Mouse (Mus musculus) embryonic fibroblast, embryonic 13.5 days (primary cell): ENCODE measurements at regions not wholly inside any gene's neighbourhood (a gene's known extent, or its start where the extent isn't known, plus 50 kb on each side); places are given as distances from the start of the nearest gene placed in this dataset.

Experiments
- CTCF ChIP-seq: IDR thresholded peaks from 2 replicates; pipeline ENCODE4 v1.5.1; 2011; ENCODE audit warnings: mild to moderate bottlenecking, control low read depth, low read length, moderate library complexity, borderline replicate concordance; ENCODE audit not compliant: insufficient read depth
- POLR2A ChIP-seq: IDR thresholded peaks from 2 replicates; pipeline ENCODE4 v1.6.1; 2011; ENCODE audit warnings: low read depth, mild to moderate bottlenecking, control low read depth, low read length, moderate library complexity

DNA sequence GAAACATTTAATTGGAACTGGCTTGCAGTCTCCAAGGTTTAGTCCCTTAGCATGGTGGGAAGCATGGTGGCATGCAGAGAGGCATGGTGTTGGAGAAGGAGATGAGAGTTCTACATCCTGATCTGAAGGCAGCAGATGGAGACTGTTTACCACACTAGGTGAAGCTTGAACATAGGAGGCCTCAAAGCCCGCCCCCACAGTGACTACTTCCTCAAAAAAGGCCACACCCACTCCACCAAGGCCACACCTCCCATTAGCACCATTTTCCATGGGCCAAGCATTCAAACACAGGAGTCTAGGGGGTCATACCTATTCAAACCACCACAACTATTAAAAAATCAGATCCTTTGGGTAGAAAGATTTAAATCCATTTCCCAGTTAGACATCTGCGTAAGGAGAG is 591.3 kb upstream of the Gm10131 start:
- TF ChIP-seq CTCF (no peak), POLR2A (no peak)
